Mouse (Mus musculus) layer of hippocampus, adult 2 months (tissue): ENCODE results near the gene St7l. TPM values are rescaled to one million over a fixed set of nuclear protein-coding genes. Genes with fewer than 3 reads are reported as not detected.
"Not testable (repeated sequence)": the region's sequence is repeated elsewhere in the genome, so short reads cannot be mapped to it uniquely, and the experiment has no call there.

Source experiments
- DNase-seq, 2 experiments: peaks; one replicate each; pipeline ENCODE4 v3.0.0; 2022; ENCODE audit warnings: low spot score in 2 of 2
- H3K27ac ChIP-seq: fragments of 200-600 bp; 2 replicates; pipeline ENCODE4 v1.8.1; 2022
- H3K4me3 ChIP-seq: fragments of 200-600 bp; 2 replicates; pipeline ENCODE4 v1.8.1; 2022; ENCODE audit warnings: mild to moderate bottlenecking
- CTCF ChIP-seq: fragments of 200-600 bp; conservative IDR thresholded peaks from 2 replicates; pipeline ENCODE4 v1.8.1; 2022; ENCODE audit warnings: antibody characterized with exemption, mild to moderate bottlenecking, moderate library complexity
- total RNA-seq, 2 experiments: library from RNA; stranded (reverse); gene quantifications; 2 replicates each; pipeline ENCODE4 v1.2.3; 2021

St7l gene
- total RNA-seq, 2 experiments from 2014 or later: 34.8 to 40.1 TPM

GRCm38 (mm10) chr3:104854866-104855265 lies 8.9 kb upstream of the St7l start:
- TF ChIP-seq CTCF: no peak
- Histone ChIP-seq H3K4me3 (no peak overlapping the region), H3K27ac (no peak overlapping the region)
- DNase-seq: no peak

DNA sequence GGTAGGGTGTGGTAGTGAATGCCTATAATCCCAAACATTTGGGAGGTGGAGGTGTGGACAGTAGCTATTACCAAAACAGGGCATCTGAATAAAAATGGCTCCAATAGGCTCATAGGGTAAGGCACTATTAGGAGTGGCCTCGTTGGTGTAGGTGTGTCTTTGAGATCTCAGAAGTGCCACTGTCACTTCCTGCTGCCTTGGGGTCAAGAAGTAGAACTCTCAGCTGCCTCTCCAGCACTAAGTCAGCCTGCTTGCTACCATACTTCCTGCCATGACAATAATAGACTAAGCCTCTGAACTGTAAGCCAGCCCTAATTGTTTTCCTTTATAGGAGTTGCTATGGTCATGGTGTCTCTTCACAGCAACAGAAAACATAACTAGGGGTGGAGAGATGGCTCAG lies 7.7 kb upstream of the St7l start:
- no peak for DNase-seq
- H3K27ac ChIP-seq: no peak overlapping the region
- no peak overlapping the region for H3K4me3 ChIP-seq
- no peak for TF ChIP-seq CTCF

DNA sequence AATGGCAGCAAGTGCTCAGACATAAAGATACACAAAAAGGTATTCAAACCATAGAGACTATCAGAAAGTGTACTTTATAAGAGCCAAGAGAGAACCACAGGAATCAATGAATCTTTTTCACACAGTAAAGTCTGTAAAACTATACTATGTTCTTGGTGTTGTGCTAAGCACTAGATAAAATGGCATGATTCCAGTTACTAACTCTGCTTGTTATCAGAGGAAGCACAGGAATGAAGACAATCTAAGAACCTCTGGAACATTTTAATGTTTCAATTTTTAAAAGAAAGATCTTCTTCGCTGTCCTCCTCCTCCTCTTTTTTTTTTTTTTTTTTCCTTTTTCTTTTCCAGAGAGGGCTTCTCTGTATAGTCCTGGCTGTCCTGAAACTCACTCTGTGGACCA lies 5.2 kb upstream of the St7l start:
- DNase-seq: no peak
- Histone ChIP-seq H3K4me3 (no peak overlapping the region), H3K27ac (no peak overlapping the region)
- no peak for TF ChIP-seq CTCF

DNA sequence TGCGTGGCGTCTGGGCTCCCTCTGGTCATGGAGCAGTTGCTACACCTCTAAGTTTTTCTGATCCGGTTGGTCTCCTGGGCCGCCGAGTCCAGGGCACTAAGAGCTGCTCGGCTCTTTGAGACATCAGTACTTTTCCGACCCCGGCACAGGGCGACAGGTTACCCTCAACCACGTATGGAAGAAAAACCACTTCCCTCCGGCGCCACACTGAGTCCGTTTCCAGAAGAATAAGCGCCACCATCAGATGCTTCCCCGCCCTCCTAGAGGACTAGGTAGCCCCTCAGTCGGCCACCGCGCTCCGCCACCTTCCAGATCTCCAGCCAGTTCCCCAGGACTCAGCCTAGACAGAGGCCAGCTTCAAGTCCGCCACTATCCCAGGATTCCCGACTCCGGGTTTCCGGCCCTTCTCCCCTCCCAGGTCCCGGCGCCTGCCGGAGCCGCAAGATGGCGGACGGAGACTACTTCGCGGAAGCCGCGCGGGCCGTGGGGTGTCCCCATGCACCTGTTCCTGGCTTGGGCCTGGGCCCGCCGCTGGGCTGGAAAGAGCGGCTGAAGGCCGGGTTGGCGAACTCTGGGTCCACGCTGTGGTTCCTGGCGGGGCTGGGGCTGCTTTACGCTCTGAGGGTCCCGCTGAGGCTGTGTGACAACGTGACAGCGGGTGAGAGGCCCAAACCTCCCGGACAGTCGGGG lies 991 bp downstream of the St7l start:
- peak; percentile 17; the same call in 1 of the 2 replicates for TF ChIP-seq CTCF
- DNase-seq: peak; percentile 91 to 92
- H3K27ac ChIP-seq: peak overlapping the region; percentile 97

GRCm38 (mm10) chr3:104865341-104865788 lies 1.6 kb downstream of the St7l start:
- DNase-seq: no peak
- Histone ChIP-seq H3K4me3 (peak overlapping the region; percentile 98), H3K27ac (peak overlapping the region; percentile 97)
- TF ChIP-seq CTCF: no peak

More for the DNA sequence above, 991 bp downstream of the St7l start:
- H3K4me3 ChIP-seq: peak overlapping the region; percentile 98

- not testable (repeated sequence) for DNase-seq, H3K4me3 ChIP-seq, H3K27ac ChIP-seq
Observed at GRCm38 (mm10) chr3:104866674-104867073, 2.9 kb downstream of the St7l start.

GRCm38 (mm10) chr3:104869611-104870010 lies 5.8 kb downstream of the St7l start:
- no peak for DNase-seq
- Histone ChIP-seq H3K27ac (no peak overlapping the region), H3K4me3 (no peak overlapping the region)
- peak; percentile 71 for TF ChIP-seq CTCF

DNA sequence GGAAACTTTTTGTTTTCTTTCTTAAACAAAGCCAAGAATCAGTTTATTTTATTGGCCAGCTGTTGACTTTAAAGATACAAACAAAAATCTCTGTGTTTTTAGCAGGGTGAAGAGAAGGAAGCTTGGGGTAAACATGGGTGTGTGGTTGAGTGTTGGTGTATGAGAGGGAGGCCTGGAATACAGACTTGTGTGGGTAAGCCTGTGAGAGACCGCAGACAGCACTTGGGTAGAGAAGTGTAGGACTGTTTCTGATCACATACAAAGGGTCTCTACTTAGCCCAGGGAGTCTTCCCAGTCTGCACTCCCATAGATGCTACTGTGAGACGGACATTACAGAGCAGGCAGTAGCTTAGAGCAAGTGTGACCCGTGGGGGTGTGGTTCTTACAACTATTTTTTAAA lies 24.8 kb downstream of the St7l start:
- no peak for DNase-seq
- TF ChIP-seq CTCF: no peak
- no peak overlapping the region for H3K4me3 ChIP-seq

DNA sequence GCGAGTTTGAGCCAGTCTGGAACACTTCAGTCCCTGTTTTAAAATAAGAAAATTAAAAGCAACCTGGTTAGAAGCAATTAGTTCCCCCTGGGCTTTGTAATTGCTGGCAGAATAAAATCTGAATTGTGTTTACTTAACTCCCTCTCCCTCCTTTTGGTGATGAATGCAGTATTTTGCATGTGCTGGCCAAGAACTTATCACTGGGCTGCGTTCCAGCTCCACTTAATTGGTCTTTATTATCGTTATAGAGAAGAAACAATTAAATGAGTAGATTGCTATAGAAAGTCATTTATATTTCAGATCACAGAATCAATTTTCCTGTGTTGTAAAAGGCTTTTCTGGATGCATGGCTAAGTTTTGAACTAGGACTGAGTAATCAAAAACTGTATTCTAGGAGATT lies 32.3 kb downstream of the St7l start:
- H3K4me3 ChIP-seq: no peak overlapping the region
- no peak for DNase-seq
- TF ChIP-seq CTCF: no peak
- H3K27ac ChIP-seq: no peak overlapping the region

More for the DNA sequence above, 24.8 kb downstream of the St7l start:
- H3K27ac ChIP-seq: no peak overlapping the region

DNA sequence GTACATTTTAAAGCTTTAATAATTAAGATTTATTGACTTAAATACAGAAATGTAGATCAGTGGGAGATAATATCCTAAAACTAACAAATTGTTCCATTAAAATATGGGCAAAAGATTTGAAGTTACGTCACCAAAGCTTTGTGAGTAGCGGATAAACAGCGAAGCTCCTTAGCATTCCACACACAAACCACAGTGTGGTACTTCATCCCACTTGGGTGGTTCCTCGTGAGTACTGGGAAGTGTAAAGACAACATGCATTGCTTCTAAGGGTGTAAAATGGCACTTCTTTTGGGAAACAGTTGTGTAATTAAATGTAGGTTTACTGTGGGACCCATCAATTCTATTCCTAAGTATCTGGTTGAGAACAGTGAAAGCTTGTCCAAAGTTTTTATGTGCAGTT lies 37.3 kb downstream of the St7l start:
- TF ChIP-seq CTCF: no peak
- no peak overlapping the region for H3K27ac ChIP-seq
- DNase-seq: no peak
- no peak overlapping the region for H3K4me3 ChIP-seq

DNA sequence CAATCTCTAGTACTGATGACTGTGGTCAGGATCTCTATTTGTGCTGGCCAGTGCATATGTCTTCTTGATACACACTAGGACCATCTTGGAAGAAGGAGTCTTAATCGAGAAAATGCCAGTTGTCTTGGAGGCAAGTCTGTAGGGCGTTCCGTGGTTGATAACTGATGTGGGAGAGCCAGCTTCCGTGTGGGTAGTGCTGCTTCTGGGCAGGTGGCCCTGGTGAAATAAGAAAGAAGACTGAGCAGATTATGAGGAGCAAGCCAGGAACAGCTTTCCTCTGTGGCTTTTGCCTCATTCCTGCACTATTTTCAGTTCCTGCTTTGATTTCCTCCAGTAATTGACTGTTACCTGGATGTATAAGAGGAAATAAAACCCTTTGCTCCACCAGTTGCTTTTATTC lies 41.6 kb downstream of the St7l start:
- Histone ChIP-seq H3K27ac (no peak overlapping the region), H3K4me3 (no peak overlapping the region)
- DNase-seq: no peak
- TF ChIP-seq CTCF: no peak

- no peak for DNase-seq
- no peak overlapping the region for H3K4me3 ChIP-seq
- H3K27ac ChIP-seq: no peak overlapping the region
- no peak for TF ChIP-seq CTCF
Observed at GRCm38 (mm10) chr3:104906007-104906406, 42.2 kb downstream of the St7l start.

GRCm38 (mm10) chr3:104909195-104909594 lies 45.4 kb downstream of the St7l start:
- Histone ChIP-seq H3K27ac (no peak overlapping the region), H3K4me3 (no peak overlapping the region)
- no peak for TF ChIP-seq CTCF
- DNase-seq: no peak

GRCm38 (mm10) chr3:104914986-104915385 lies 51.2 kb downstream of the St7l start:
- Histone ChIP-seq H3K27ac (no peak overlapping the region), H3K4me3 (no peak overlapping the region)
- DNase-seq: no peak
- TF ChIP-seq CTCF: no peak

DNA sequence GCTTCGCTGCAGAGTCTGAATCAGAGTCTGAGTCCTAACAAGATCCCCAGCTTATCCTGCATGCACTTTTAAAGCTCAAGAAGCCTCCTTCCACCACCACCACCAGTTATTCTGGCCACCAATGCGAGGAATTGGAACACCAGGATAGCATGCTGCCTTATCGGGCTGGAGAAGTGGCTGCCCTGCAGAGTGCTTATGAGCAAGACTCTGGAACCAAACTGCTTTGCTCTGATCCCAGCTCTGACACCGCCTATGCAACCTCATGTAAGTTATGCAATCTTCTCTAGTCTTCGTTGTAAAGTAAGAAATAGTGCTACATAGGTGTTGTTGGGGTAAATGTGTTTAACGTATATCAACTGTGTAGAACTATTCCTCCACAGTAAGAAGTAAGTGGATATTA lies 65.6 kb downstream of the St7l start:
- Histone ChIP-seq H3K27ac (no peak overlapping the region), H3K4me3 (no peak overlapping the region)
- no peak for TF ChIP-seq CTCF
- DNase-seq: no peak
